Mouse (Mus musculus) gastrocnemius, adult 8-10 months (tissue): Measurements from ENCODE around the gene Git1. TPM values are rescaled to one million over a fixed set of nuclear protein-coding genes. Genes with fewer than 3 reads are reported as not detected.
"Not testable (repeated sequence)": the region's sequence is repeated elsewhere in the genome, so short reads cannot be mapped to it uniquely, and the experiment has no call there.

ENCODE experiments used
- DNase-seq, 2 experiments: peaks; one replicate each; pipeline ENCODE4 v3.0.0; 2022; ENCODE audit warnings: low spot score in 2 of 2
- total RNA-seq, 4 experiments: library from RNA; stranded (reverse); gene quantifications; 2 replicates each; pipeline ENCODE4 v1.2.4; 2022

Gene Git1
- total RNA-seq, 4 experiments from 2014 or later, result 25.7 to 34.1 (median 29.7) TPM

- DNase-seq, result no peak
These were observed 24.9 kb downstream of the Git1 start for GRCm38 (mm10) chr11:77518051-77518798.

DNA sequence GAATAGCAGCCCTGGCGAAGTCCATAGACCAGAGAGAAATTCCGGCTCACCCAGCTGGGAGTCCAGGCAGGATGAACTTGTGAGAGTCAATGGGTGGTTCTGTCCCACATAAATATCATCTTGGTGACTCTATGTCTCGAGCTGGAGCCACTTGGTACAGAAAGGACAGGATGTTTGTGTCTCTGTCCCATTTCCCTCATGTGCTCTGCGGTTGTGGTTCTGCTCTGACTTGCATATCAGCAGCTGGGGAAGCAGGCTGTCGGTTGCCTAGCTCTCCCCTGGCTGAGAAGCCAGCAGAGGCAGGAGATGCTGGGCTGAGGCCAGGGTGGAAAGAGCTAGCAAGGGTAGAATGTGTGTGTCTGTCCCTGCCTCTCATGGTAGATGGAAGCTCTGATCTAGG is 25.7 kb downstream of the Git1 start, which contains the start of gene Gm10392:
Gm10392 (minus strand) TSS at position 156 of the 400 bp plus-strand sequence.
- DNase-seq, result no peak

GRCm38 (mm10) chr11:77520601-77521529 is 27.5 kb downstream of the Git1 start:
- no peak for DNase-seq

DNA sequence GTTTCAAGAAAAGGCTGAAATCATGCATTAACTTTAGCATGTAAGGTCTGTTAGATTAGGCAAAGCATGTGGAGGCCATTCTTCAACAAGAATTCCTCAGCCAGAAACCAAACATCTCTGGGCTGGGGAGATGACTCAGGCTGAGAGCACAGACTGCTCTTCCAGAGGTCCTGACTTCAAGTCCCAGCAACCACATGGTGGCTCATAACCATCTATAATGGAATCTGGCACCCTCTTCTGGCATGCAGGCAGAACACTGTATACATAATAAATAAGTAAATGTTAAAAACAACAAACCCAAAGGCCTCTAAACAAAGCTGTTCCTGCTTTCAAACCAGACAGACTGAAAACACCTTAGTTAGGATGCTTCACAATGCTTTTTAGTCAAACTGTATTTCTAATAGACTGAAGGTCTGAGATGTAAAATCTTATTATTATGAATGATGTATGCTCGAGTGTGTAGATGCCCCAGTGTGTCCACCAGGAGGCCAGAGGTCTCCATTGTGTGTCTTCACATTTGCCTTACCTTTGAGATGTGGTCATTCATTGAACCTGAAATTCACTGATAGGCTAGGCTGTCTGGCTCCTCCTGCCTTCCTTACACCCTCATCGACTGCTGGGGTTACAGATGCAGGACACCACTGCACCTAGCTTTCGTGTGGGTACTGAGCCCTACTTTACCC is 32.6 kb downstream of the Git1 start:
- no peak for DNase-seq

DNA sequence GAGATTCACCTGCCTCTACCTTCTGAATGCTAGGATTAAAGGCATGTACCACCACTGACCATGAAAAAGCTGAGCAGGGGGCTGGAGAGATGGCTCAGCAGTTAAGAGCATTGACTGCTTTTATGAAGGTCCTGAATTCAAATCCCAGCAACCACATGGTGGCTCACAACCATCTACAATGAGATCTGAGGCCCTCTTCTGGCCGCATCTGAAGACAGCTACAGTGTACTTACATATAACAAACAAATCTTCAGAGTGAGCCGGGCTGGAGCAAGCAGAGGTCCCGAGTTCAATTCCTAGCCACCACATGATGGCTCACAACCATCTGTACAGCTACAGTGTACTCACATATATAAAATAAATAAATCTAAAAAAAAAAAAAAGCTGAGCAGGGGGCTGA is 35.1 kb downstream of the Git1 start:
- not testable (repeated sequence) for DNase-seq

DNA sequence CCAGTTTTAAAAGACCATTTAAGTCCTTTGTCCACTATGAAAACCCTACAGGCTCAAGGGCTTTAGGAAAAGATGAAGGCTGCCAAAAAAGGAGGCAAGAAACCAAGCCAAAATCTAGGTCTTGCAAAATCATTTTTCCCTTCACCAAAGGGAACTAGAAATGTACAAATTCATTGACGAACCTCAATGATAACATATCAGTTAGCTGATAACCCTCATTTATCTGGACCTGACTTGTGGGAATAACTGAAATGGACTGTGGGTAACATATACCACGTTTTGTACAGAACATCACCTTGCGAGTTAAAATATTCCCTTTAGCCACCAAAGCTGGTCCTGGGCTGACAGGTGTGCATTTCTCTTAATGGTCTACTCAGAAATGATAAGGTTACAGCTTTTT is 36.3 kb downstream of the Git1 start:
- no peak for DNase-seq

GRCm38 (mm10) chr11:77530862-77531261 is 37.5 kb downstream of the Git1 start:
- DNase-seq, result no peak

DNA sequence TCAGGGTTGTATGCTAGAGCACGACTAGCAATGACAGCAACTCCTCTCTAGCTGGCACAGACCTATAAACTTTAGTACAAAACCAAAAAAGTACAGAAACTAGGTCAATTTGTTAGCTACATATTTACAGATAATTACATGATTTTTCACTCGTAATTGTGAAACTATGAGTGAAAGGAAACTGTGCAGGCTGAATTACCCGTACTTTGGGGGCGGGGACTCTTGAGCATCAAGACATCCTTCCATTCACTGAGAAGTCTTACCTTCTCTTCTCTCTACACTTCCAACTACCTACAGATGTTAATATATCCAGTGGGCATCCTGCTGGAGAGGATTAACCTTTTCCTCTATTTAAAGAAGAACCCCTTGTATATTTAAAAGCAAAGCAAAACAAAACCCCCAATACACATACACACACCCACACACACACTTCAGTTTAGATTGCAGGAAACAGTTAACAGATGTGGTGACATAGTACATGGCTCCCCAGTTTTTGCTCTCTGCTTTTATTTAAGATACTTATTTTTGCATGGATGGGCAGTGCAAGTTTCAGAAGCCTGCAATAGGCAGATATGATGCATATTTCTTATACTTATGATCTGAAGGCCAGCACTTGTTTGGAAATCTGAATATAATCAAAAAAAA is 39.0 kb downstream of the Git1 start:
- no peak for DNase-seq

GRCm38 (mm10) chr11:77545261-77545660 is 51.9 kb downstream of the Git1 start:
- no peak for DNase-seq

Other genes with a start within 250 kb of the Git1 start
- 100 to 1,000 TPM; 159 to 184 (median 168) TPM for gene Coro6, start 31.2 kb upstream of the Git1 start, total RNA-seq
- gene Ankrd13b, start 3.9 kb upstream of the Git1 start, total RNA-seq, result 10 to 100 TPM in 3 of 4 experiments, 1 to 10 TPM in 1; 9.1 to 13.7 (median 11.7) TPM
- under 1 TPM; 0.10 to 0.92 (median 0.39) TPM for gene Abhd15, start 21.6 kb downstream of the Git1 start, total RNA-seq
- 1 to 10 TPM; 3.3 to 6.0 (median 3.8) TPM for gene Trp53i13, start 22.4 kb downstream of the Git1 start, total RNA-seq
- gene Gm10392, start 25.6 kb downstream of the Git1 start, total RNA-seq, result not detected
- gene Taok1, start 114.3 kb downstream of the Git1 start, total RNA-seq, result 10 to 100 TPM; 37.9 to 48.6 (median 40.6) TPM
- gene Nufip2, start 192.6 kb downstream of the Git1 start, total RNA-seq, result 10 to 100 TPM; 31.0 to 38.3 (median 33.6) TPM
- not detected for gene Cryba1, start 231.7 kb downstream of the Git1 start, total RNA-seq